Mouse (Mus musculus): ENCODE measurements around the gene Hras.

Gene Hras

GRCm38 (mm10) chr7:141193948-141194347 is at the start of gene Hras, which contains the start of gene Lrrc56:
TSS of gene Hras (minus strand) at chr7:141194005.
TSS of gene Lrrc56 (plus strand) at chr7:141194157.
- in situ Hi-C loops (cut with MboI; ENCODE audit: low pct_unique_long_range_greater_than_20kb in 1 of 2, low sequenced_read_pairs in 2 of 2, unreplicated experiment in 1 of 2) = loop anchor here in 1 of 2 experiments (25.0 kb wide), 1 partner anchor 282 kb away; the partner anchor contains the start of genes Cox8b and Nlrp6

- in situ Hi-C loops (cut with MboI; ENCODE audit: low pct_unique_long_range_greater_than_20kb in 1 of 2, low sequenced_read_pairs in 2 of 2, unreplicated experiment in 1 of 2) = no loop called here
Observed at GRCm38 (mm10) chr7:141231551-141231950, 37.7 kb upstream of the Hras start.

DNA sequence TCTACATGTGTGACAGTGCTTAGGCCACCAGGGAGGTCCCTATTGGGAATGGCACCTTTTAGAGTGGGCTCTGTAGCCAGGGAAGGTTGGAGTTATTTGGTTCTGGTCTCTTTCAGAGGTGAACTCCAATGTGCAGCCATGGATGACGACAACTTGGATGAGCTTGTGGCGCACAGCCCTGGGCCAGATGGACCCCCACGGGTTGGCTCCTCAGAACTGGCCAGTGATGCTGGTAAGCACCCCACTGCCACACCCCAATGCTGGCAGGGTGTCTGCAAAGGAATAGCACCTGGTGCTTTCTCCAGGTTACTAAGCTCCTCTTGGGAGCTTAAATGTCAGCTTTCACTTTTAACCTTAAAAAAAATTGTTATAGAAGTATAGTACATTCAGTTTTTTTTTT is 37.3 kb upstream of the Hras start:
- in situ Hi-C loops (cut with MboI; ENCODE audit: low pct_unique_long_range_greater_than_20kb in 1 of 2, low sequenced_read_pairs in 2 of 2, unreplicated experiment in 1 of 2) = no loop called here

DNA sequence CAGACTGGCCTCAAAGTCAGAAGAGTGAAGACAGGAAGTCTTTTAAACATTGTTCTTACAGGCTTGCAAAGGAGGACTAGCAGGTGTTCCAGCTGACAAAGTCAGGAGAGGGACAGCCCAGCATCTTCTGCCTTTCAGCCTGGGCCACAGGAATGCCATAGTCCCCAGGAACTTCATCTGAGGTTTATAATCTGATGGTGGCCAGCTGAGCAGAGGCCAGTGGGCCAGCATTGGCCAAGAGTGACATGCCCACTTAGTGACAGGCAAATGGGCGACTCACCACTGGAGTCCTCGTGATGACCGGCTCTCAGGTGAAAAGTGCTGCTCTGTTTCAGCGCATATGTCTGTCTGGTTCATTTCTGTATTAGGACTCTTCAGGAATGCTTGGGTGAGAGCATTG is 36.8 kb upstream of the Hras start:
- in situ Hi-C loops (cut with MboI; ENCODE audit: low pct_unique_long_range_greater_than_20kb in 1 of 2, low sequenced_read_pairs in 2 of 2, unreplicated experiment in 1 of 2) = no loop called here

DNA sequence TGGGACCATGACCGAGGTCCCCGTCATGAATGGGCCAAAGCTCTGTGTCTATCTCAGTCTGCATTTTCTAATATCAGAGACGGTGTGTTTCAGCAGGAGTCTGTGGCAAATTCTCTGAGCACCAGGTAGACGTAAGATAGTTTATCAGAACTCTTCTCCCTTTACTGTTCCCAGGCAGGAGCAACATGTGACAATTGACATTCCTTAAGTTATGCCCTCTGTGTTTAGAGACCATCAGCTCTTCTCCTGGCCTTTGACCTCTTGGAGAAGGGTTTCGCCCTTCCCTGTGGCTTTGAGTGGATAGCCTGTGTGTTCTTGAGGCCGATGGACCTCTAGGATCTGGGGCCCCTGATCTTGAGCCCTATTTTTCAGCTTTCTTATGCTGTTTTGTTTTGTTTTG is 35.9 kb upstream of the Hras start:
- in situ Hi-C loops (cut with MboI; ENCODE audit: low pct_unique_long_range_greater_than_20kb in 1 of 2, low sequenced_read_pairs in 2 of 2, unreplicated experiment in 1 of 2) = no loop called here

DNA sequence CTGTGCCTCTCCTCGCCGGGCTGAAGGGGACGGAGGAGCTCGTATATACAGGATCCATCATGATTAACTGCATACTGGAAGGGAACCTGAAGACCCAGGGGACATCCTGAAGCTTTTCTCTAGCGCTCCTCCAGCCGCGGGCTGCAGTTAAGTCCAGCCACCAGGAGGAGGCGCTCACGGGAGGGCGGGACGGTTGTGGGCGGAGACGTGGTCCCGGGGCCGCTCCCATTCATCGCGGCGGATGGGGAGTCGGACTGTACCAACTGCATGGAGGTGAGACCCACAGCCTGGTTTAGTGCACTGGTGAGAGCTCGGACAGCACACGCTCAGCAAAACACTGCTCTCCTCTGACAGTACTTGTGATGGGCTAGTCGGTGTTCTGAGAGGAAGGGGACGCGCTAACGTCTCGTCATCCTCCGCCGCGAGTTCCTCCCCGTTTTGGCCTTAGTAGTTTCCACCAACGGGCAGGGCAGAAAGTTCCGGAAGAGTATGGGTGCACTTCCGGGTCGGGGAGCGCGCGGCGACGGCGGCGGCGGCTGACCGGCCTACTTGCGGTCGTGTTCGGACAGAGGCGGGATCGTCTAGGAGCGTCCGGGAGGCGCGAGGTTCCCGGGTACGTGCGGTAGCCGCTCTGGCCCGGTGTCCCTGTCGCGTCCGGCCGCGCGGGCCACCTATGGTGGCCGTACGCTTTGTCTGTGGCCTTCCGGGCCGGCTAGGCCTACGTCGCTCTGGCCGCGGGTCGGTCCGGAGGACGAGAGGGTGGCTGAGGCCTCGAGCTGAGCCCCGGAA is 34.7 kb upstream of the Hras start, which contains the start of gene Phrf1:
Gene Phrf1 (plus strand): TSS at position 506 of the 789 bp plus-strand sequence.
- in situ Hi-C loops (cut with MboI; ENCODE audit: low pct_unique_long_range_greater_than_20kb in 1 of 2, low sequenced_read_pairs in 2 of 2, unreplicated experiment in 1 of 2) = no loop called here

DNA sequence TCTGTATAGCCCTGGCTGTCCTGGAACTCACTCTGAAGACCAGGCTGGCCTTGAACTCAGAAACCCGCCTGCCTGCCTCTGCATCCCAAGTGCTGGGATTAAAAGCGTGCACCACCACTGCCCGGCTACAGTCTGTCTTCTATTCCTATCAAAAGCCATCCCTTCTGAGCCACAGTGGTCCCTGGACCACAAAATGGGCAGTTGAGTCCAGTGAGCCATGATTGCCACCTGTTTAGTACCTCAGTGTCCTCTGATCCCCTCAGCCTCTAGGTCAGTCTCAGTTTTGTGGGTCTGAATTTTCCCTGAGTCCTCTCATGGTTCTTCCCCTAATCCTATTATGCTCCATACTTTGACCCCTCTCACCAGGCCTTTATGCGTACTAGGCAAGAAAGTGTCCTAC is 34.0 kb upstream of the Hras start:
- in situ Hi-C loops (cut with MboI; ENCODE audit: low pct_unique_long_range_greater_than_20kb in 1 of 2, low sequenced_read_pairs in 2 of 2, unreplicated experiment in 1 of 2) = no loop called here

GRCm38 (mm10) chr7:141226535-141226934 is 32.7 kb upstream of the Hras start:
- in situ Hi-C loops (cut with MboI; ENCODE audit: low pct_unique_long_range_greater_than_20kb in 1 of 2, low sequenced_read_pairs in 2 of 2, unreplicated experiment in 1 of 2) = no loop called here

GRCm38 (mm10) chr7:141222696-141223215 is 29.0 kb upstream of the Hras start:
- in situ Hi-C loops (cut with MboI; ENCODE audit: low pct_unique_long_range_greater_than_20kb in 1 of 2, low sequenced_read_pairs in 2 of 2, unreplicated experiment in 1 of 2) = no loop called here

GRCm38 (mm10) chr7:141222126-141222467 is 28.3 kb upstream of the Hras start:
- in situ Hi-C loops (cut with MboI; ENCODE audit: low pct_unique_long_range_greater_than_20kb in 1 of 2, low sequenced_read_pairs in 2 of 2, unreplicated experiment in 1 of 2) = no loop called here

DNA sequence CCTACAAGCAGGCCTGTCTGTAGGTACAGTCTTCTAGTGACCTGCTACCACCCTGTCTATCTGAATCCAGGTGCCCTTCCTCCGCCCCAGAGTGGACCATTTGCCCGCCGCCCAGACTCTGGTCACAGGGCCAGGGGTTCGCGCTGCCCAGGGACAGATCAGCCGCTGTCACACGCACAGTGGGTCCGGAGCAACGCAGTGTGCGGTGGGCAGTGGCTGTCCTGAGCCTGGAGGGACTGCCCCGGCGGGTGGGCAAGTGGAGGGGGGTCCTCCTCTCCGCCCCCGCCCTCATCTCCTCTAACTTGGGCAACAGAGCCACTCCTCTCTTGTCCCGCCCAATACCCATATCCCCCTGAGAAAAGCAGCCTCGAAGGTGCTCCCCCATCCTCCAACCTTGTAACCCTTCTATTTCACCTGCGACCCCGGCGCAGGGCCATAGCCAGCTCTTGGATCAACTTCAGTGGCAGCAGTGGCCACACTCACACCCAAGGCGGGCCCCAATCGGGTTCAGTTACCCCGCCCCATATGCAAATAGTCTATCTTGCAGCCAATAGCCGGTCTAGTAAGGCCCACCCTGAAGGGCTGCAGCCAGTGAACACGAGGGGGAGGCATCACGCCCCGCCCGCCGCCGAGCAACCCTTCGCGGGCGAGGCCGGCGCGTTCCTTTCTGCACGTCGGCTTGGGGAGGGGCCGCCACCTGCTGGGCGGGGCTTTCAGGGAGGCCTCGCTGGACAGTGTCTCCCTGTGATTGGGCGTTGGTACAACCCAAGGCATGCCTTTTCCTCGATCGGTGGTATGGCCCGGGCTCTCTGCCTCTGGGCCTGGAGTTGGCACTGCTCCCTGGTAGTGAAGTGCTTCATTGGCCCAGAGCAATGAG is 27.7 kb upstream of the Hras start:
- in situ Hi-C loops (cut with MboI; ENCODE audit: low pct_unique_long_range_greater_than_20kb in 1 of 2, low sequenced_read_pairs in 2 of 2, unreplicated experiment in 1 of 2) = no loop called here

DNA sequence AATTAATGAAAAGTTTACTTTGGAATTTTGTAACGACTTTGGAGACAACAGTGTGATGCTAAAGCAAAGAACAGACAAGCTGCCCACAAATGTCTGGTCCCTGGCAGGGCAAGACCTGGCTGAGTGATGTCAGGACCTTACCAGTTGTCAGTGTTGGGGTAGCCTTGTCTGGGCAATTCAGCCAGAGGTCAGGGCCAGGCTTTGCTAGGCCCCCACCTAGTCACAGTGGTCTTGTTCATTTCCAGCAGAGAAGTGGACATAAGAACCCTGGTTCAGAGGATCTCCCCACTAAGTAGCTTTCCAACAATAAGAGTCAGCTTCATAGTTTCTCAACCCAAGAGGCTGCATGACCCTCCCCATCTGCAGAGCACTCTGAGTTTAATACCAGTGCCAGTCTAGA is 26.6 kb upstream of the Hras start:
- in situ Hi-C loops (cut with MboI; ENCODE audit: low pct_unique_long_range_greater_than_20kb in 1 of 2, low sequenced_read_pairs in 2 of 2, unreplicated experiment in 1 of 2) = no loop called here

DNA sequence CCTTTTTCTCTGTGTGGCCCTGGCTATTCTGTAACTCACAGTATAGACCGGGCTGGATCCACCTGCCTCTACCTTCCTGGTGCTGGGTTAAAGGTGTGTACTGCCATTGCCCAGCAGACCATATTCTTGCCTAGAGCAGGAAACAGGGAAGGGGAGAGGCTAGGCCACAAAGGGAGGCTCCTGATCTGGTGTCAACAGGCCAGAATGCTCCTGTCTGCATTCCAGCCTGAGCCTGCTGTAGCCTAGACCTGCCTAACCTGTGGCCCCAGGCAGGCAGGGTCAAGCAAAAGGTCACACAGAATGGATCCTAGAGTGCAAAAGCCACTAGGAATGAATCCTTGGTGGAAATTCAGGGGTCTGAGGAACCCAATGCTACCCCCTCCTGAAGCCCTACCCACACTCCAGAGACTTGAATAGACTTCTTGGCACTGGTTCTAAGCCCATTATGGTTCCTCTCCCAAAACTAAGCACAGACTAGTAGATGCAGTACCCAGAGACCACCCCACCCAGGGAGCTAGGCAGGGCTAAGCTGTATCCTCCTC is 25.8 kb upstream of the Hras start:
- in situ Hi-C loops (cut with MboI; ENCODE audit: low pct_unique_long_range_greater_than_20kb in 1 of 2, low sequenced_read_pairs in 2 of 2, unreplicated experiment in 1 of 2) = no loop called here

DNA sequence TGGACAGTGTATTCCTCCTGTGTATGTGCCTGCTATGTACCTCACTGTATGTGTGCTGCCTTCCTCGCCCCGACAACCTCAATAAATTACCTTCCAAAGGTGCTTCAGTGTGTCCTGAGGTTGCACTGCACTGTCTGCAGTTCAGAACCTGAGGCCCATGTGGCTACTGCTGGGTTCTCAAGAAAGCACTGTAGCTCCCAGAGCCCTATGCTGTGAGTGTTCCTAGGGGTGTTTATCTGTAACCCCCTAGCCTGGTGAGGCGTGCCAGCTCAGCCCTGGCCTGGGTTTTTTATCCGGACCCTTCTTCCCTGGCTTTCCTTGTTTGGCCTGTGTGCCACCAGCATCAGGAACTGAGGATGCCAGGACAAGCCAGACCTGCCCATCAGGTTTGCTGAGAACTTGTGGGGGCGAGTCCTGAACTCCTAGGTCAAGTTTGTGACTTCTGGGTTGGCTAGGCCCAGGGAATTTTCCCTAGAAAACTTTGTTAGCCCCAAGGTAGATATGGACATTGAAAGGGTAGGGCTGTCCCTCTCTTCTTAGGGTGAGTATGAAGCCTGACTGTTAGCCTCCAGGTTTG is 24.8 kb upstream of the Hras start:
- in situ Hi-C loops (cut with MboI; ENCODE audit: low pct_unique_long_range_greater_than_20kb in 1 of 2, low sequenced_read_pairs in 2 of 2, unreplicated experiment in 1 of 2) = no loop called here

GRCm38 (mm10) chr7:141218141-141218540 is 24.3 kb upstream of the Hras start:
- in situ Hi-C loops (cut with MboI; ENCODE audit: low pct_unique_long_range_greater_than_20kb in 1 of 2, low sequenced_read_pairs in 2 of 2, unreplicated experiment in 1 of 2) = no loop called here

- in situ Hi-C loops (cut with MboI; ENCODE audit: low pct_unique_long_range_greater_than_20kb in 1 of 2, low sequenced_read_pairs in 2 of 2, unreplicated experiment in 1 of 2) = no loop called here
Observed at GRCm38 (mm10) chr7:141217343-141218013, 23.7 kb upstream of the Hras start.

DNA sequence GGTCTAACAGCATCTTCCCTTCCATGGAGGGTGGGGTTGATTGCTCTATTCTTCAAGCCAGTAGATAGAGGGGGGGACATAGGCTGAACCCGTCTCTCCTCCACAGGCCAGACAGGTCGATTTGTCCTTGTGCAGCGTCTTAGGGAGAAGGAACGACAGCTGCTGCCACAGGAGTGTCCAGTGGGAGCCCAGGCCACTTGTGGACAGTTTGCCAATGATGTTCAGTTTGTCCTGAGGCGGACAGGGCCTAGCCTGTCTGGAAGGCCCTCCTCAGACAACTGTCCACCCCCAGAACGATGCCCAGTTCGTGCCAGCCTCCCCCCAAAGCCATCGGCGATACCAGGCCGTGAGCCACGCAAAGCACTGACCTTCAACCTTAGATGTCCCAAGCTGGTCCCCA is 23.1 kb upstream of the Hras start:
- in situ Hi-C loops (cut with MboI; ENCODE audit: low pct_unique_long_range_greater_than_20kb in 1 of 2, low sequenced_read_pairs in 2 of 2, unreplicated experiment in 1 of 2) = no loop called here
